Mouse (Mus musculus) liver, embryonic 12.5 days (tissue): Measurements from ENCODE around the gene Slc2a9. TPM values are rescaled to one million over a fixed set of nuclear protein-coding genes. Genes with fewer than 3 reads are reported as not detected.

ENCODE experiments used
- ATAC-seq: fragments of 200-750 bp; cut with Nextera tagmentation; 2 replicates; pipeline ENCODE4 v1.8.0; 2017; ENCODE audit warnings: moderate number of reproducible peaks, mild to moderate bottlenecking, moderate library complexity
- H3K27ac ChIP-seq: fragments of 300-500 bp; sonication (generic); 2 replicates; pipeline ENCODE4 v1.5.1; 2016; ENCODE audit warnings: mild to moderate bottlenecking
- H3K27me3 ChIP-seq: fragments of 300-500 bp; sonication (generic); replicated peaks from 2 replicates; pipeline ENCODE4 v1.6.1; 2016; ENCODE audit warnings: mild to moderate bottlenecking, moderate library complexity
- H3K36me3 ChIP-seq: fragments of 300-500 bp; sonication (generic); 2 replicates; pipeline ENCODE4 v1.6.1; 2016; ENCODE audit warnings: mild to moderate bottlenecking, moderate library complexity
- H3K4me1 ChIP-seq: fragments of 300-500 bp; sonication (generic); 2 replicates; pipeline ENCODE4 v1.6.1; 2016
- H3K4me2 ChIP-seq: fragments of 300-500 bp; sonication (generic); 2 replicates; pipeline ENCODE4 v1.6.1; 2016; ENCODE audit warnings: mild to moderate bottlenecking, moderate library complexity
- H3K4me3 ChIP-seq: fragments of 300-500 bp; sonication (generic); 2 replicates; pipeline ENCODE4 v1.5.1; 2016; ENCODE audit warnings: mild to moderate bottlenecking, moderate library complexity
- H3K9ac ChIP-seq: fragments of 300-500 bp; sonication (generic); 2 replicates; pipeline ENCODE4 v1.6.1; 2016; ENCODE audit warnings: mild to moderate bottlenecking, moderate library complexity
- H3K9me3 ChIP-seq: fragments of 300-500 bp; sonication (generic); replicated peaks from 2 replicates; pipeline ENCODE4 v1.6.1; 2016; ENCODE audit warnings: mild to moderate bottlenecking, moderate library complexity
- WGBS: fragments of 180-500 bp; shearing (Covaris S2); methylation state at CpG from one replicate; pipeline ENCODE4 v1.1.7; 2016; ENCODE audit not compliant: insufficient replicate concordance; 5-methylcytosine and 5-hydroxymethylcytosine counted together
- polyA plus RNA-seq: library from polyadenylated mRNA; unstranded; fragments of >200 nt; fragmentation: Nextera tagmentation; extraction: Ambion mirVana; gene quantifications from 2 replicates; pipeline ENCODE4 v1.2.1, GENCODE M21; 2016

Gene Slc2a9
- polyA plus RNA-seq, 1 experiment from 2014 or later: 0.60 TPM

GRCm38 (mm10) chr5:38305241-38305640, 197.7 kb downstream of the Slc2a9 start:
- ATAC-seq: no peak
- Histone ChIP-seq H3K4me1 (no peaks in the 10 kb centered on the region), H3K27me3 (peaks cover 24% of the 10 kb centered on the region; the same call in 1 of the 2 replicates), H3K9ac (no peak overlapping the region), H3K4me2 (no peak overlapping the region), H3K4me3 (no peak overlapping the region), H3K9me3 (no peaks in the 10 kb centered on the region), H3K27ac (no peak overlapping the region), H3K36me3 (no peaks in the 10 kb centered on the region)
- 55% methylated on average over 2 of the region's 2 CpGs for WGBS

- no peak for ATAC-seq
- Histone ChIP-seq H3K4me2 (no peak overlapping the region), H3K4me3 (no peak overlapping the region), H3K9ac (no peak overlapping the region), H3K27ac (no peak overlapping the region), H3K36me3 (no peaks in the 10 kb centered on the region), H3K4me1 (no peaks in the 10 kb centered on the region), H3K27me3 (0 out of 2 replicates have a peak, but pooled peaks cover 4% of the 10 kb centered on the region), H3K9me3 (no peaks in the 10 kb centered on the region)
- WGBS: 47% methylated on average over 12 of the region's 12 CpGs
These were observed 200.3 kb downstream of the Slc2a9 start for GRCm38 (mm10) chr5:38302651-38303050.

- no peaks in the 10 kb centered on the region for H3K4me1 ChIP-seq
- no peak overlapping the region for H3K9ac ChIP-seq
- no peak overlapping the region for H3K27ac ChIP-seq
- no peak overlapping the region for H3K4me2 ChIP-seq
- 0 out of 2 replicates have a peak, but pooled peaks cover 4% of the 10 kb centered on the region for H3K27me3 ChIP-seq
- H3K36me3 ChIP-seq: no peaks in the 10 kb centered on the region
- ATAC-seq: no peak
- H3K9me3 ChIP-seq: no peaks in the 10 kb centered on the region
- 70% methylated on average over 12 of the region's 12 CpGs for WGBS
- no peak overlapping the region for H3K4me3 ChIP-seq
These were observed 201.1 kb downstream of the Slc2a9 start for GRCm38 (mm10) chr5:38301761-38302411.

Other genes starting within 250 kb of the Slc2a9 start
- 51.3 and 55.5 TPM in 2 replicates for gene Tmem128, start 243.0 kb downstream of the Slc2a9 start, polyA plus RNA-seq
- gene Otop1, start 227.2 kb downstream of the Slc2a9 start, polyA plus RNA-seq: not detected in 2 replicates
- gene Drd5, start 183.8 kb downstream of the Slc2a9 start, polyA plus RNA-seq: not detected in 2 replicates
- 122 and 131 TPM in 2 replicates for gene Wdr1, start 60.1 kb upstream of the Slc2a9 start, polyA plus RNA-seq
- gene Zfp518b, start 181.7 kb upstream of the Slc2a9 start, polyA plus RNA-seq: 3.6 and 4.9 TPM in 2 replicates